Mouse (Mus musculus) cortical plate, adult 2 months (tissue): Measurements from ENCODE around the gene Tlcd1.

ENCODE experiments used
- CTCF ChIP-seq: fragments of 200-500 bp; IDR thresholded peaks from 2 replicates; pipeline ENCODE4 v1.5.1; 2011; ENCODE audit warnings: mild to moderate bottlenecking, control low read depth, low read length; ENCODE audit not compliant: insufficient read depth; ENCODE audit errors: extremely low read depth
- POLR2A ChIP-seq: fragments of 200-500 bp; IDR thresholded peaks from 2 replicates; pipeline ENCODE4 v1.6.1; 2011; ENCODE audit warnings: mild to moderate bottlenecking, low read length, control low read depth; ENCODE audit not compliant: insufficient read depth; ENCODE audit errors: extremely low read depth

DNA sequence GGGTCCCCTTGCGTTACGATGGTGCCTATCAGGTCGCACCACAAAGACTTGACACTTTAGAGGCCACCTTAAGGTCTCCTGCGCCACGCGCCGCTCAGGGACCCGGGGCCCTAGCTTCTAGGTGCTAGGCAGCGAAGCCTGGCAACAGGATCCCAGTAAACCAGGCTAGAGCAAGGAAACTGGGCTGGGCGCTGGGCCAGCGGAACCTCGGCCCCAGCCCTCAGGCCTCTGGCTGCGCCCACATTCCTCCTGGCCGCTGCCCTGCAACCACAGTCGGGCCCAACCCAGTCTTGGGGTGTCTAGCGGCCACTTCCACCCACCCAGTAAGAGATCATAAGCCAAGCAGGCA, 10.8 kb upstream of the Tlcd1 start:
- TF ChIP-seq POLR2A (no peak), CTCF (no peak)
